Mouse (Mus musculus) layer of hippocampus, postnatal 36 days (tissue): ENCODE data around the gene Cbll1. TPM values are rescaled to one million over a fixed set of nuclear protein-coding genes. Genes with fewer than 3 reads are reported as not detected.

Experiments
- DNase-seq, 2 experiments: peaks; one replicate each; pipeline ENCODE4 v3.0.0; 2022
- total RNA-seq, 2 experiments: library from RNA; stranded (reverse); gene quantifications; 2 replicates each; pipeline ENCODE4 v1.2.3; 2021

Gene Cbll1
- 10 to 100 TPM; 25.3 to 27.6 TPM for total RNA-seq

- DNase-seq, result peak; percentile 96 to 97
These were observed at the start of gene Cbll1 for GRCm38 (mm10) chr12:31499314-31500131. Cbll1 (minus strand) TSS chr12:31499616.

GRCm38 (mm10) chr12:31546061-31546460 is 46.6 kb upstream of the Cbll1 start:
- no peak for DNase-seq

- DNase-seq, result no peak
These were observed 45.8 kb upstream of the Cbll1 start for GRCm38 (mm10) chr12:31545219-31545618.

DNA sequence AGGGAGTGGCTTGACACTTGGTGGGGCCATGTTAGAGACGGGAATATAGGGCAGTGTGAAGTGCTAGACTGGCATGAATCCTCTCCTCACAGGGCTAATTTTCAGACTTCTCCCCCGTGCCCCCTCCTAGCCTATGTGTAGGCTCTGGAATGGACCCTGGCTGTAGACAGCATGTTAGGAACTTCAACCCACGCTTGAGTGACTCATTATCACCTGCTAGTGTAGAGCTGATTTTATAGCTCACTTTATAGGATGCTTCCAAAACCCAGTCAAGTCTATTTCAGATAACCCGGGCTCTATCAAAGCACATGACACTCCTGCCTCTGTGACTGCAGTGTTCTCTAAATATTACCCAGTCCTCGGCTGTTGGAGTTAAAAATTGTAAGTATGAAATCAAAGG is 42.1 kb upstream of the Cbll1 start:
- DNase-seq, result no peak

GRCm38 (mm10) chr12:31539783-31540182 is 40.4 kb upstream of the Cbll1 start:
- DNase-seq, result no peak

DNA sequence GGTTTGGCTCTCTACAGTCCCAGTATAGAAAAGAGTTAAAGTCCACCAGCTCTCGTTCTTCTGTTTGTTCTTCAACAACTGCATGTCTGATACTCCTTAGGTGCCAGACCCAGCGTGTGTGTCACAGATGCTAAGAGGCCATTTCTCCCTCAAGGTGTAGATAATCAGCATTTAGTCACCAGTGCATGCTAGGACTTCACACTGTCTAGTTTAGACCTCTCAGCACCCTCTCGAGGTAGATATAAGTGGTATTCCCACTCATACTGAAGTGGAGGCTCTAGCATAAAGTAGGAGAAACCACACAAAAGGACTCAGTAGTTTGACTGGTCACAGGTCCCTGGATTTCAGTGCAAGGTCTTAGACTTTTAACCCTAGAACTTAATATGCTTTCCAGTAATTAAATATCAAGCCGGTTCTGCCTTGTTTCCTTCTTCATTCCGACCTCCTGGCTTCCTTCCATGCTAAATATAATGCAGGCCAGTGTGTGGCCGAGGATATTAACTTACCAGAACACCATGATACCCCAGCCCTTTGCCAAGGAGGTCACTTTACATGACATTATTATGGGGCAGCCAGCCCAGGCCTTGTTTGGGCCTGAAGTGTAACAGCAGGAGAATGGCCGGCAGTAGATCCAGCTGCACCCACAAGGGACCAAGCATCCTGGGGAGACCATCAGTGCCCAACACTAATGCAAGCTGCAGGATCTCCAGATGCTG is 38.3 kb upstream of the Cbll1 start:
- no peak for DNase-seq

- DNase-seq, result no peak
These were observed 34.8 kb upstream of the Cbll1 start for GRCm38 (mm10) chr12:31534060-31534843.

- peak in 1 of 2 experiments; percentile 12 for DNase-seq
These were observed 33.9 kb upstream of the Cbll1 start for GRCm38 (mm10) chr12:31533218-31533908.

DNA sequence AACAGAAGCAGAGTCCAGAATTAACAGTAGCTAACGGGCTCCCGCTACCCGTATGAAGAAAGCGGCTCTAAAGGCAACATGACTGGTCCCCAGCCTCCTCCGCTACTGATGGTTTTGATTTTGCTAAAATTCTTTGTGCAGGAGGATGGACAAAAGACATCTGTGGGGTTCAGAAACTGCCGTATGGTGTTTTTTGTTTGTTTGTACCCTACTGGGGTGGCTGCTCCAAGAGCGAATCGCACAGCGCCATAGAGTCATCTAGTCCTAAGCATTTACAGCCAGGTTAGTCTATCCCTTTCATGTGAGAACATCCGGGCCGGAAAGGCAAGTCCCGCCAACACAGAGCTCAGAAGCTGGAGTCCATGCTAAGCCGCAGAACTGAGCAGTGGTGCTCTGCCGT is 32.6 kb upstream of the Cbll1 start:
- DNase-seq, result peak; percentile 30 to 43

DNA sequence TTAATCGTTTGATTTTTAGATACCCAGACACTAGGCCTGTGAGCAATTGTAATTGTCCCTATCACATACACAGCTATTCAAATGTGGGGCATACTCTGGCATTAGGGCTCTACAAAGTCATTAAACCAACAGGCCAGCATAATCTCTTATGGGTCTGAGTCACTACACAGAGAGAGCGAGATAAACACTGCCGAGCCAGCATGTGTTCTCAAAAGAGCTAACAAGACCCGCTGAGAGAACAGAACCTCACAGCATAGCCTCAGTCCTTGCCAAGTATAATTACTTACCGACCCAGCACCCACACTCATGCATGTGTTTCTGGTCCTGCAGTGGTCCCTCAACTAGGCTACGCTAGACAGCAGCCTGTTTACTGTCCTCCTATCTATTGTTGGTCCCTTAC is 28.0 kb upstream of the Cbll1 start:
- DNase-seq, result no peak

DNA sequence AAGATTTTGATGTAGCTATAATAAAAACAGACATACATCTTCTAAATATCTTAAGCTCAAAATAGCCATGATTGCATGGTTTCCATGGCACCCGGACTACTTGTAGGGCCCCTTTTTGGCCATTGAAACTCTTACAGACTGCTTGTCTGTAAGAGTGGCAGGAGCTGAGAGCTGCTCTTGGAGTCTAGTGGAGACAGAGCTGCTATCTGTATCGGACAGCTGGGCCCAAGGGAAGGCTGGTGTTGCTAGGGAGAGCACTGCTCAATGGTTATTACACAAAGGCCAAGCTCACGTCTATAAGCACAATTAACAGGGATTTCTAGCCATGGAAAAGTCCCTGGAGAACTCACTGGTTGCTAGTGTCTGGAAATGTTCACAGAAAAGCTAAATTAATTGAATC is 22.0 kb upstream of the Cbll1 start:
- no peak for DNase-seq

DNA sequence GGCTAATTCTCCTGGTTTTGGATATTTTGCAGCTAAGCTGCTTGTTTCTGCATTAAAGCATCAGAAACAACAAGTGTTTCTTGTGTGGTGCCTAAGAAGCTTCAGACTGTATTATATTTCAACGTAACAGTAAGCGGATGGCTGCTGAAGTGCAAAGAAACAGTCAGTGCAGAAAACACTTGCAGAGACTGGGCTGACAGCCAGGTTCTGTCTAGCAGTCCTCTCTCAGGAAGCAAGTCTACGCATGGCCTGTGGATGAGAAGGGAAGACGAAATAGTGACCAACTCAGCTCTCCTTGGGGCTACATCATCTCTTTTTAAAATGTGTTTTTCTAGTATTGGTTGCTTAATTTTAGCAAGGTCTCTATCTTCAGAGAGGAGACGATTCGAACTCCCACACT is 20.7 kb upstream of the Cbll1 start:
- no peak for DNase-seq

DNA sequence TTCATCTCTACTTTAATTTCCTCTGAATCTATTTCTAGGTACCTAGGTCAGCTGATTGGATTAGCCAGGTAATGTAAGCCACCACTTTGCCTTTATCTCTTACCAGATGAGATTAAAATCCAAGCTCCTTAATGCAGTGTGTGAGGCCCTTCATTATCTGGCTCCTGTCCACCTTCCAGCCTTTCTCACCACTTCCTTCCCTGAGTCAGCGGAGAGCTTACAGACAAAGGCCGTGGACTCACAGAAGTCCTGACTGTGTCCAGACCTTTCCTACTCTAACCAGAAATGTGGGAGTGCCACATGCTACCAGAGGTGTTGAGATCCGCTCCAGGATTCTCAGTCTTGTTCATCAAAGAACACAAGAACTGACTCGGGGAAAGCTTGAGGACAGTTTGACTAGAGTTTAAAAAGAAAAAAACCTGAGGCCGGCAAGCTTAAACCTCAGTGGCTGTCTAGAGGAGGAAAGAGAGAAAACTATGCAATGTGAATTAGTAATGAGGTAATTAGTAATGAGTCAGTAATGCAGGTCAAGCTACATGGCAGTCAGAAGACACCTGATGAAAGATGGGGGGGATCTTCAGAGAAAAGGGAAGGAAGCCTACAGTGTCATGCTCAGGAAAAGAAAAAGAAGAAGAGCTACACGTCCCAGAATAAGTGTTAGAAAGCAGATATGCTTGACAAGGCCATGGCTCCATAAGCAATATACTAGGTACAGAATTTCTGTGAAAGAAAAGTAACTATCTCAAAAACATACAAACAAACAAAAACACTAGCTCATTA is 14.5 kb upstream of the Cbll1 start:
- no peak for DNase-seq

GRCm38 (mm10) chr12:31512634-31513411 is 13.4 kb upstream of the Cbll1 start:
- no peak for DNase-seq

DNA sequence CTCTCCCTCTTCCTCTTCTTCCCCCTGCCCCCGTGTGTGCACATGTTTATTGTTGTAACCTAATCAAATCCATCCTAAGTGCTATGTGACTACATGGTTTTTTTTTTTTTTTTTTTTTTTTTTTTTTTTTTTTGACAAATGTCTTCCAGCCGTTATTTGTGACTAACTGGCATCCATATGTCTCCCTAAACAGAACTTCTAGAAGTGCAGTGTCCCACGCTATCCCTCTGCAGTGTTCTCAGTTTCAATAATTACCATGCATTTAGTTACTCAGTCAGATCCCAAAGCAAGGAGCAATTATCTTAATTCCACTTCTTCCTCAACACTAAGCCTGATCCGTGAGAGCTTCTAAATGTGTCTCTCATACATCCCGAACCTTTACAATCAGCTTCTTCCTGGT is 11.8 kb upstream of the Cbll1 start:
- DNase-seq, result no peak

DNA sequence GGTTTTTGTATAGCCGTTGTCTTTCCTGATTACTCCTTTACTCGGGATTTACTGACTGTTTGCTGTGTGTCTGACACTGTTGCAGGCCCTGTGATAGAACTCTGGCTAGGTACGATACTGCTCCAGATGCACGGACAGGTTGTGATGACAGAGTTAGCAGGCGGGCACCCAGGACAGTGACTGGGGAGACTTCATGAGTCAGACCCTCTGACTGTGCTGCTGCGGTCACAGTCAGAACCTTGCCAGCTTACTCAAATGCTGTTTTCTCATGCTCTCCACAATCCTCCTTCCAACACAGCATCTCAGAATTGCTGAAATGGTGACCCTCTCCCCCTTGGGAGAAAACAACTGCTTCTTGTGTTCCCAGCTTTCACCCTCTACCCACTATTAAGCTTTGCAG is 9.1 kb upstream of the Cbll1 start:
- DNase-seq, result no peak

- DNase-seq, result no peak
These were observed 8.4 kb upstream of the Cbll1 start for GRCm38 (mm10) chr12:31507718-31508364.

GRCm38 (mm10) chr12:31503211-31503610 is 3.8 kb upstream of the Cbll1 start:
- DNase-seq, result no peak

DNA sequence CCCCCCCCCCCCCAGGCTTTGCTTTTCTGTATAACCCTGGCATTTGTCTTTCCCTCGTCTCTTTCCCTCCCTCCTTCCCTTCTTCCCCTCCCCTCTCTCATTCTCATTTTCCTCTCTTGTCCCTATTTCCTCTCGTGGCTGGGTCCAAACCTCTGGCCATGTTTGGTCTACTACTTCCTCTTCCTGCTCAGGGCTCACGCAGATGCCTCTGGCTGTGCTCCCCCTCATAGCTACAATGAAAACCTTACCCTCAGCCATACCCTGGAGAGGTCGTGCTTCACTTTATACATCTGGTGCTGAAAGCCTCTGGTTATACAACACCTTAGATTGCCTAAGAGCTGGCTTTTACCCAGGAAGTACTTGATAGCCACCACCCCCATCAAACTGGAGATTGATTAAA is 1.9 kb upstream of the Cbll1 start:
- DNase-seq, result no peak

- DNase-seq, result no peak
These were observed 780 bp upstream of the Cbll1 start for GRCm38 (mm10) chr12:31500196-31500595.
